Mouse (Mus musculus): ENCODE data around the gene Pcgf5. TPM values are rescaled to one million over a fixed set of nuclear protein-coding genes. Genes with fewer than 3 reads are reported as not detected.

Pcgf5 gene
- polyA plus RNA-seq, 1 experiment from 2014 or later = 8.1 TPM

- no peak for ATAC-seq (replicated peaks; ENCODE audit: insufficient number of reproducible peaks, low FRiP score, low TSS enrichment, low read depth)
- no peaks in the 10 kb centered on the region for H3K9me3 ChIP-seq (replicated peaks; ENCODE audit: control insufficient read depth, low read length)
- no peak for DNase-seq (ENCODE audit: low spot score)
- 86% methylated on average over 3 of the region's 3 CpGs for WGBS
- H3K9ac ChIP-seq (replicated peaks; ENCODE audit: low read length) = no peak overlapping the region
- H3K4me2 ChIP-seq (ENCODE audit: low read depth, low read length) = no peak overlapping the region
- H3K36me3 ChIP-seq (replicated peaks; ENCODE audit: control insufficient read depth, insufficient read depth, low read depth, low read length) = no peaks in the 10 kb centered on the region
- no peak overlapping the region for H3K4me3 ChIP-seq (ENCODE audit: low read depth, low read length)
- H3K27ac ChIP-seq (replicated peaks; ENCODE audit: low read depth, low read length) = no peak overlapping the region
- H3K4me1 ChIP-seq (ENCODE audit: control insufficient read depth, insufficient read depth, low read length) = no peaks in the 10 kb centered on the region
- no peaks in the 10 kb centered on the region for H3K27me3 ChIP-seq (ENCODE audit: control insufficient read depth, insufficient read depth, low read length)
Measured at GRCm38 (mm10) chr19:36471325-36471724, 123.2 kb downstream of the Pcgf5 start.

- Histone ChIP-seq H3K4me3 (ENCODE audit: low read depth, low read length) (no peak overlapping the region), H3K9ac (replicated peaks; ENCODE audit: low read length) (no peak overlapping the region), H3K4me2 (ENCODE audit: low read depth, low read length) (no peak overlapping the region), H3K36me3 (replicated peaks; ENCODE audit: control insufficient read depth, insufficient read depth, low read depth, low read length) (no peaks in the 10 kb centered on the region), H3K4me1 (ENCODE audit: control insufficient read depth, insufficient read depth, low read length) (no peaks in the 10 kb centered on the region), H3K27ac (replicated peaks; ENCODE audit: low read depth, low read length) (no peak overlapping the region), H3K9me3 (replicated peaks; ENCODE audit: control insufficient read depth, low read length) (no peaks in the 10 kb centered on the region), H3K27me3 (ENCODE audit: control insufficient read depth, insufficient read depth, low read length) (no peaks in the 10 kb centered on the region)
- ATAC-seq (replicated peaks; ENCODE audit: insufficient number of reproducible peaks, low FRiP score, low TSS enrichment, low read depth) (no peak), DNase-seq (ENCODE audit: low spot score) (no peak)
- WGBS = 95% methylated on average over 4 of the region's 4 CpGs
Measured at GRCm38 (mm10) chr19:36476596-36476995, 128.5 kb downstream of the Pcgf5 start.

- no peak for ATAC-seq (replicated peaks; ENCODE audit: insufficient number of reproducible peaks, low FRiP score, low TSS enrichment, low read depth)
- H3K27ac ChIP-seq (replicated peaks; ENCODE audit: low read depth, low read length) = no peak overlapping the region
- H3K4me1 ChIP-seq (ENCODE audit: control insufficient read depth, insufficient read depth, low read length) = no peaks in the 10 kb centered on the region
- no peak overlapping the region for H3K4me3 ChIP-seq (ENCODE audit: low read depth, low read length)
- H3K9me3 ChIP-seq (replicated peaks; ENCODE audit: control insufficient read depth, low read length) = no peaks in the 10 kb centered on the region
- DNase-seq (ENCODE audit: low spot score) = no peak
- H3K27me3 ChIP-seq (ENCODE audit: control insufficient read depth, insufficient read depth, low read length) = no peaks in the 10 kb centered on the region
- H3K36me3 ChIP-seq (replicated peaks; ENCODE audit: control insufficient read depth, insufficient read depth, low read depth, low read length) = no peaks in the 10 kb centered on the region
- H3K4me2 ChIP-seq (ENCODE audit: low read depth, low read length) = no peak overlapping the region
- 60% methylated on average over 9 of the region's 9 CpGs for WGBS
- H3K9ac ChIP-seq (replicated peaks; ENCODE audit: low read length) = no peak overlapping the region
Measured at GRCm38 (mm10) chr19:36477151-36477550, 129.0 kb downstream of the Pcgf5 start.

- Histone ChIP-seq H3K9ac (replicated peaks; ENCODE audit: low read length) (no peak overlapping the region), H3K27me3 (ENCODE audit: control insufficient read depth, insufficient read depth, low read length) (no peaks in the 10 kb centered on the region), H3K4me1 (ENCODE audit: control insufficient read depth, insufficient read depth, low read length) (no peaks in the 10 kb centered on the region), H3K9me3 (replicated peaks; ENCODE audit: control insufficient read depth, low read length) (no peaks in the 10 kb centered on the region), H3K4me2 (ENCODE audit: low read depth, low read length) (no peak overlapping the region), H3K27ac (replicated peaks; ENCODE audit: low read depth, low read length) (no peak overlapping the region), H3K36me3 (replicated peaks; ENCODE audit: control insufficient read depth, insufficient read depth, low read depth, low read length) (no peaks in the 10 kb centered on the region), H3K4me3 (ENCODE audit: low read depth, low read length) (no peak overlapping the region)
- no peak for ATAC-seq (replicated peaks; ENCODE audit: insufficient number of reproducible peaks, low FRiP score, low TSS enrichment, low read depth)
- 75% methylated on average over 5 of the region's 5 CpGs for WGBS
- DNase-seq (ENCODE audit: low spot score) = no peak
Measured at GRCm38 (mm10) chr19:36477684-36478083, 129.6 kb downstream of the Pcgf5 start.

GRCm38 (mm10) chr19:36490911-36491310 lies 142.8 kb downstream of the Pcgf5 start:
- DNase-seq (ENCODE audit: low spot score) (peak; percentile 4), ATAC-seq (replicated peaks; ENCODE audit: insufficient number of reproducible peaks, low FRiP score, low TSS enrichment, low read depth) (no peak)
- Histone ChIP-seq H3K27me3 (ENCODE audit: control insufficient read depth, insufficient read depth, low read length) (no peaks in the 10 kb centered on the region), H3K36me3 (replicated peaks; ENCODE audit: control insufficient read depth, insufficient read depth, low read depth, low read length) (no peaks in the 10 kb centered on the region), H3K4me2 (ENCODE audit: low read depth, low read length) (no peak overlapping the region), H3K9me3 (replicated peaks; ENCODE audit: control insufficient read depth, low read length) (no peaks in the 10 kb centered on the region), H3K4me3 (ENCODE audit: low read depth, low read length) (no peak overlapping the region), H3K27ac (replicated peaks; ENCODE audit: low read depth, low read length) (no peak overlapping the region), H3K9ac (replicated peaks; ENCODE audit: low read length) (no peak overlapping the region), H3K4me1 (ENCODE audit: control insufficient read depth, insufficient read depth, low read length) (no peaks in the 10 kb centered on the region)
- WGBS = 65% methylated on average over 6 of the region's 6 CpGs

- 60% methylated on average over 3 of the region's 3 CpGs for WGBS
- ATAC-seq (replicated peaks; ENCODE audit: insufficient number of reproducible peaks, low FRiP score, low TSS enrichment, low read depth) = no peak
- no peaks in the 10 kb centered on the region for H3K4me1 ChIP-seq (ENCODE audit: control insufficient read depth, insufficient read depth, low read length)
Measured at GRCm38 (mm10) chr19:36495555-36495954, 147.4 kb downstream of the Pcgf5 start.

GRCm38 (mm10) chr19:36496532-36496931 lies 148.4 kb downstream of the Pcgf5 start:
- ATAC-seq (replicated peaks; ENCODE audit: insufficient number of reproducible peaks, low FRiP score, low TSS enrichment, low read depth) (no peak), DNase-seq (ENCODE audit: low spot score) (no peak)
- Histone ChIP-seq H3K9me3 (replicated peaks; ENCODE audit: control insufficient read depth, low read length) (no peaks in the 10 kb centered on the region), H3K4me2 (ENCODE audit: low read depth, low read length) (no peak overlapping the region), H3K9ac (replicated peaks; ENCODE audit: low read length) (no peak overlapping the region), H3K27ac (replicated peaks; ENCODE audit: low read depth, low read length) (no peak overlapping the region), H3K4me1 (ENCODE audit: control insufficient read depth, insufficient read depth, low read length) (no peaks in the 10 kb centered on the region), H3K4me3 (ENCODE audit: low read depth, low read length) (no peak overlapping the region), H3K36me3 (replicated peaks; ENCODE audit: control insufficient read depth, insufficient read depth, low read depth, low read length) (no peaks in the 10 kb centered on the region), H3K27me3 (ENCODE audit: control insufficient read depth, insufficient read depth, low read length) (no peaks in the 10 kb centered on the region)
- 74% methylated on average over 4 of the region's 4 CpGs for WGBS

More at GRCm38 (mm10) chr19:36495555-36495954, 147.4 kb downstream of the Pcgf5 start:
- Histone ChIP-seq H3K4me3 (ENCODE audit: low read depth, low read length) (no peak overlapping the region), H3K36me3 (replicated peaks; ENCODE audit: control insufficient read depth, insufficient read depth, low read depth, low read length) (no peaks in the 10 kb centered on the region), H3K4me2 (ENCODE audit: low read depth, low read length) (no peak overlapping the region), H3K9me3 (replicated peaks; ENCODE audit: control insufficient read depth, low read length) (no peaks in the 10 kb centered on the region), H3K27me3 (ENCODE audit: control insufficient read depth, insufficient read depth, low read length) (no peaks in the 10 kb centered on the region), H3K9ac (replicated peaks; ENCODE audit: low read length) (no peak overlapping the region), H3K27ac (replicated peaks; ENCODE audit: low read depth, low read length) (no peak overlapping the region)
- no peak for DNase-seq (ENCODE audit: low spot score)

GRCm38 (mm10) chr19:36497067-36497466 lies 149.0 kb downstream of the Pcgf5 start:
- no peak overlapping the region for H3K4me2 ChIP-seq (ENCODE audit: low read depth, low read length)
- no peaks in the 10 kb centered on the region for H3K4me1 ChIP-seq (ENCODE audit: control insufficient read depth, insufficient read depth, low read length)
- H3K9me3 ChIP-seq (replicated peaks; ENCODE audit: control insufficient read depth, low read length) = no peaks in the 10 kb centered on the region
- no peak overlapping the region for H3K9ac ChIP-seq (replicated peaks; ENCODE audit: low read length)
- H3K27ac ChIP-seq (replicated peaks; ENCODE audit: low read depth, low read length) = no peak overlapping the region
- no peak for ATAC-seq (replicated peaks; ENCODE audit: insufficient number of reproducible peaks, low FRiP score, low TSS enrichment, low read depth)
- no peaks in the 10 kb centered on the region for H3K36me3 ChIP-seq (replicated peaks; ENCODE audit: control insufficient read depth, insufficient read depth, low read depth, low read length)
- DNase-seq (ENCODE audit: low spot score) = no peak
- H3K4me3 ChIP-seq (ENCODE audit: low read depth, low read length) = no peak overlapping the region
- H3K27me3 ChIP-seq (ENCODE audit: control insufficient read depth, insufficient read depth, low read length) = no peaks in the 10 kb centered on the region
- WGBS = 76% methylated on average over 4 of the region's 4 CpGs
